Mouse (Mus musculus) bone marrow, adult 2 months (tissue): ENCODE data around the gene Cpne5. TPM values are rescaled to one million over a fixed set of nuclear protein-coding genes. Genes with fewer than 3 reads are reported as not detected.
"Not testable (repeated sequence)": the region's sequence is repeated elsewhere in the genome, so short reads cannot be mapped to it uniquely, and the experiment has no call there.

ENCODE experiments used
- H3K27ac ChIP-seq: fragments of 200-500 bp; 2 replicates; pipeline ENCODE4 v1.5.1; 2012; ENCODE audit warnings: low read depth, mild to moderate bottlenecking, control low read depth, inconsistent platforms, low read length; ENCODE audit not compliant: control insufficient read depth, poor library complexity, insufficient read depth
- H3K4me1 ChIP-seq: fragments of 200-500 bp; 2 replicates; pipeline ENCODE4 v1.6.1; 2011; ENCODE audit warnings: low read length; ENCODE audit not compliant: control insufficient read depth, insufficient read depth
- H3K4me3 ChIP-seq: fragments of 200-500 bp; replicated peaks from 2 replicates; pipeline ENCODE3; 2011; ENCODE audit warnings: mild to moderate bottlenecking, low read depth, low read length, control low read depth; ENCODE audit not compliant: control insufficient read depth
- CTCF ChIP-seq: fragments of 200-500 bp; IDR thresholded peaks from 2 replicates; pipeline ENCODE4 v1.5.1; 2011; ENCODE audit warnings: low read length, control low read depth; ENCODE audit not compliant: control insufficient read depth, insufficient read depth
- POLR2A ChIP-seq: fragments of 200-500 bp; IDR thresholded peaks from 2 replicates; pipeline ENCODE4 v1.6.1; 2011; ENCODE audit warnings: low read depth, mild to moderate bottlenecking, control low read depth, low read length, borderline replicate concordance; ENCODE audit not compliant: control insufficient read depth
- WGBS: fragments of 180-500 bp; shearing (Covaris S2); methylation state at CpG from one replicate; pipeline ENCODE4 v1.1.7; 2018; 5-methylcytosine and 5-hydroxymethylcytosine counted together
- polyA plus RNA-seq: library from polyadenylated mRNA; stranded (reverse); fragments of >200 nt; gene quantifications from 2 replicates; pipeline ENCODE4 v1.2.4, GENCODE M21; 2011; ENCODE audit warnings: low replicate concordance; ENCODE audit not compliant: missing spikeins, insufficient read depth, insufficient read length

The Cpne5 gene
- polyA plus RNA-seq, 1 experiment: 0.50 TPM

DNA sequence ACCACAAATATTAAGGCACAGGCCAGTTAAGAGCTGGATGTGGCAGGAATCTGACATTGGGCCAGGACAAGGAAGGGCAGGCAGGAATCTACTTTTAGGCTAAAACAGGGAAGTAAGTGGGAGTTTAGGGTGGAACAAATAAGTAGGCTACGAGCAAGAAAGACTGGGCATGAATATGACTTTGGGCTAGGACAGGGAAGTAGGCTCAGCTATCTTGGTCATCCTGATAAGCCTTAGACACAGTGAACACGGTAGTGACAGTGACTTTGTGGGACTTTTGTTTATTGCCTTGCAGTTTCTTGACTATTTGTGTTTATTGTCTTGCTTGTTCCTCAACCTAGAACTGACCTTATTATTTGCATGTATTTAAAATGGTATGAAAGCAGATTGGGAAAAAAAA lies 15.3 kb upstream of the Cpne5 start:
- H3K27ac ChIP-seq: no peak overlapping the region
- 60% methylated on average over 2 of the region's 2 CpGs for WGBS
- peaks cover 2% of the 10 kb centered on the region; the same call in 1 of the 2 replicates for H3K4me1 ChIP-seq
- no peak for TF ChIP-seq POLR2A
- TF ChIP-seq CTCF: no peak
- H3K4me3 ChIP-seq: no peak overlapping the region

DNA sequence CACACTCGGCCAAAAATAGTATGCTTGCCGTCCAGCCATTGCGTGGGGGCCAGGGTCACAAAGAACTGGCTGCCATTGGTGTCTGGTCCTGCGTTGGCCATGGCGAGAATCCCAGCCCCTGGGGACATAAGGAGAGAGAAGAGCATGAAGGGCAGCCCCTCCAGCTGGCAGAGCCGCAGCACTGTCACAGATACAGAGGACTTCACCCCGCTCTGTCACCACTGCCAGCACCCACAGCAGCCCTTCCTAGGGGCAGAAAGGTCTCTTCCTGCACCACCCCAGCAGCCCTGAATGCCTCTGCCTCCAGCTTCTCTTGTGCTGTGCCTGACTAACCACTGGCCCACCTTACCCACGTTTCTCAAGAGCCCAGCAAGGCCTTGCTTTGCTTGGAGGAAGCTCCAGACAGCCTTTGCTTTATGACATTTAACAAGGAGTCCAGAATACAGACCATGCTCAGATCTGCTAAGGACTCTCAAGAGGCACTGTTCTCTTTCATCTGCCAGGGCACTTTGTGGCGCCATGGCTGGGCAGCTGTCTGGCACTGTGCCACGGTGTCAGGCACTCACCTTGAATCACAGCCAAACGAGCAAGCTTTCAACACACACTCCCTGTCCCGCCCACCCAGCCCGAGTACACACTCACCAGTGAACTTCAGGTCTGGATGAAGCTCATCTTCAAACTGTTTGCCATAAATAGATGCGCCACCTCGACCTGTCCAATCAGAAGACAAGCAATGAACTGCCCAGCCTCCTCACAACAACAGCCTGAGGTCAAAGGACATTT lies 13.8 kb upstream of the Cpne5 start:
- no peak overlapping the region for H3K27ac ChIP-seq
- no peak overlapping the region for H3K4me3 ChIP-seq
- no peak for TF ChIP-seq CTCF
- TF ChIP-seq POLR2A: no peak
- 70% methylated on average over 15 of the region's 15 CpGs for WGBS
- H3K4me1 ChIP-seq: no peaks in the 10 kb centered on the region

DNA sequence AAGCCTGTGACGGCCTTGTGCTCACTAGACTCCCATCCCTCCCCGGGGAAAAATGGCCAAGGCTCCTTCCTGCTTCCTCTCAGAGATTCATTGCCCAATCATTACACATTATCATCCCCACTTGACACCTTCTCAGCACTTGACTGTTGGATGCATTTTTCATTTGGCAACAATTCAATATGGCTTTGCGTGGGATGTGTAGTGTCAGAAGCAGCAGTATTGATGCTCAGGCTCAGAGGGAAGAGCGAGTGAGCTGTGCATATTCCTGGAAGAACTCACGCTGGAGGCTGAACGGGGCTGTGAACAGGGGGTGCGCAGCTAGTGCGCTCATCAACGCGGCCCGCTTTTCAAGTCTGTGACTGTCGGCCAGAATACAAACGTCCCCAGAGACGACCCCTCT lies 13.0 kb upstream of the Cpne5 start:
- not testable (repeated sequence) for H3K4me1 ChIP-seq, H3K4me3 ChIP-seq
- 85% methylated on average over 14 of the region's 14 CpGs for WGBS

DNA sequence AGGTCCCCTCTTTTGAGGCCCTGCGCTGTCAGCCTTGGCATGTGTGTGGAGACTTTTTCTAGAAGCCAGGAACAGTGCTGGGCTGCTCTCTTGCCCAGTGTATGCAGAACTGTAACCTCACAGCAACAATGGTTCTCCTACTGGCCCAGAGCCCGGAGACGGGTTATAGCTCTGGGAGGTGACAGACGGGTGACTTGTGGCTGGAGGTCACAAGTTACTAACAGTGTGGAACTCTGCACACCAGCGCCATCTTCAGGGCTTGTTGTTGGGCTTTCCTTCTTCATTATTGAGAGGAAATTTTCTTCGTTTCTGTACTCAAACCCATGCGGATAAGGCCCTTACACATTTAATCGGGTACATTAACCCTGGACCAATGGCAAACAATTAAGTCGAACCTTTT lies 11.5 kb upstream of the Cpne5 start:
- TF ChIP-seq POLR2A: no peak
- peak; percentile 30; the same call in 1 of the 2 replicates for TF ChIP-seq CTCF
- 61% methylated on average over 9 of the region's 9 CpGs for WGBS

More for the DNA sequence above, 13.0 kb upstream of the Cpne5 start:
- not testable (repeated sequence) for H3K27ac ChIP-seq

DNA sequence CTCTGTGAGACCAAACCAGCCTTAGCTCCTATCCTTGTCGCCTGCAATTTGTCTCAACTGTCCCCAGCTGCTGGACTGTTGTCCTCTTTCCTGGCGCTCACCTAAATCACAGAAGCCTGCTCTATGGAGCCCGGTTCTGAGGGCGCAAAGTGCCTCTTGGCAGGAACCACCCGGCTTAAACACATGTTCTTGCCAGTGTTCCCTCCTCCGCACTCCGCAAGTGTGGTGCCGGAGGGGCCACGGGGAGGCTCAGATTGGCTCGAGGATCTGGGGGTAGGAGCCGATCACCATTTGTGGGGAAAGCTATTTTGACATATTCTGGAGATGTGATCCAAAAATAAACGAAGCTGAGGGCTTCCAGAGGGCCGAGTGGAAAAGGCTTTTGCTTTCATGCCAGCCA lies 9.9 kb upstream of the Cpne5 start:
- no peak overlapping the region for H3K4me3 ChIP-seq
- no peak overlapping the region for H3K27ac ChIP-seq
- 87% methylated on average over 13 of the region's 13 CpGs for WGBS
- TF ChIP-seq POLR2A (no peak), CTCF (no peak)
- H3K4me1 ChIP-seq: no peaks in the 10 kb centered on the region

More for the DNA sequence above, 11.5 kb upstream of the Cpne5 start:
- no peak overlapping the region for H3K27ac ChIP-seq
- no peak overlapping the region for H3K4me3 ChIP-seq
- H3K4me1 ChIP-seq: no peaks in the 10 kb centered on the region

DNA sequence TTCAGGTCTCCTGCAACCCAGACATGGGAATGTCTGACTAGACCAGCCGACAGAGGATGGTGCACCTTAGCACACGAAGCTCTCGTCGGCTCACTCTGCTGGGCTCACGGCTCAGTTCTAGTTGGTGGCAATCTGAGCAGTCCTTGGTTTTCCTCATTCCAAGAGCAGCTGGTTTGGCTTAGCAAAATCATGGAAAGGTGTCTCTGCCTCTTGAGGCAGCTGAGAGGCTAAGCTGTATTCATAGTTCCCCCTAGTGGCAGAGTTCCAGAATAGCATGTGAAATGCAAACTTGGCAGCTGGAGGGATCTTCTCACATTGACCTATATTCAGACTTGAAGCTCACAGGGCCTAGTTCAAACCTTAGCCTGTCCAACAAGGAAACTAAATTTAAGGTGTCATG lies 8.6 kb upstream of the Cpne5 start:
- 50% methylated on average over 5 of the region's 5 CpGs for WGBS
- Histone ChIP-seq H3K27ac (no peak overlapping the region), H3K4me1 (no peaks in the 10 kb centered on the region), H3K4me3 (no peak overlapping the region)
- TF ChIP-seq POLR2A (no peak), CTCF (peak; percentile 37; the same call in 1 of the 2 replicates)

DNA sequence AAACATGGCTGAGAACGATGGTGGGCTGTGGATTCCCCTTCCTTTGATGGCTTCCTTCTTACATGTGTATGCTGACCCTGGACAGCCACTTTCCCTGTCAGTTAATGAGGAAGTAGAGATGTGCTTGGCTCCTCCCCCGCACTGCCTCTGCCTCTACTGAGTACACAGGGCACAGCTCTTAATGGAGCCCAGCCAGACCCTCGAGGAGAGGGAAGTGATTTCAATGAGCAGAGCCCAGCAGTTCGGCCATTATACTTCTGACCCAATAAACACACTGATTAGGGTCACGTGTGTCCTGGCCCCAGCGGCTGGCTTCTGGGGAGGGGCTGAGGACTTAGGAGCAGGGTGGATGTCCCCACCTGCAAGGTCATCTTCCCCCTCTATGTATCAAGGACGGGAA lies 7.8 kb upstream of the Cpne5 start:
- TF ChIP-seq CTCF: no peak
- TF ChIP-seq POLR2A: 0 out of 2 replicates have a peak, but pooled peaks have one; percentile 5
- Histone ChIP-seq H3K4me3 (no peak overlapping the region), H3K4me1 (no peaks in the 10 kb centered on the region), H3K27ac (no peak overlapping the region)
- 17% methylated on average over 7 of the region's 7 CpGs for WGBS

DNA sequence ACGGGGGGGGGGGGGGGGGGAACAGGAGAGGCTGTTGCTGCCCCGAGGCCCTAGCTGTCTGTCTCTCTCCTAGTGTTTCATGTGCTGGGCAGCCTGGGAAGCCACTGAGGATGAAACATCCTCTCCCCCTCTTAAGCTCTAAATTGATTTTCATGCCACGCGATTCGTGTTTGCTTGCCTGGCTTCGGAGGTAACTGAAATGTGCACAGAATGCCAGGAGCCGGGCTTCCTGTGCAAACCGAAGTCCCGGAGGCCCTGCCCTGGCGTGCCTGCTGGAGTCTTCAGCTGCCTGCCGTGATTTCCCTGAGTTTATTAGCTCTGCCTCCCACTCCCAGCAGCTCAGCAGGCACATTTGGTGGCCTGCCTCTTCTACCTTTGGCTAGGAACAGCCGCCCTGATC lies 6.9 kb upstream of the Cpne5 start:
- 78% methylated on average over 11 of the region's 12 CpGs for WGBS
- no peaks in the 10 kb centered on the region for H3K4me1 ChIP-seq

DNA sequence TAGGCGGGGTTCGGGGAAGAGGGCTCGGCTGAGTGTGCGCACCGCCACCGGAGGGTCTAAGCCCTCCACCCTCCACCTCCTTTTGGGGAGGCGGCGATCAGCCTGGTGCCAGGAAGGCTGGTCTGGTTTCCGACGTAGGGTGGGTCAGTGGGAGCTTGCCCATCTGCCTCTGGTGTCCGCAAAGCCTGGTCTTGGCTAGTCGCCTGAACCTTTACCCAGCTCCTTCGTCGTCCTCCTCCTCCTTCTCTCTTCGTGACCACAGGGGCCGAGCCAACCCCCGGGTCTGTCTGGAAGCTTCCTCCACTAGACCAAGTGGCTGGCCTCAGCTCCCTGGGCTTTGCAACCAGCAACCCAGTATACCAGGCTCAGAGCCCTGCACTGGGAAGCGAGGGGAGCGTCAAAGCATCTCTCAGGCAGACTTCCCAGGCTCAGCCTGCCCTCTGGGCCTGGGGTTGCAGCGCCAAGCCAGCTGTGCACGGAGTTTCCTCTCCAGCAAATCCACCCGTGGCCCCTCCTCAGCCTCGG lies 516 bp upstream of the Cpne5 start:
- H3K4me1 ChIP-seq: no peaks in the 10 kb centered on the region
- no peak for TF ChIP-seq POLR2A
- TF ChIP-seq CTCF: no peak
- no peak overlapping the region for H3K27ac ChIP-seq
- no peak overlapping the region for H3K4me3 ChIP-seq
- WGBS: 1% methylated on average over 23 of the region's 23 CpGs

More for the DNA sequence above, 6.9 kb upstream of the Cpne5 start:
- H3K27ac ChIP-seq: no peak overlapping the region
- TF ChIP-seq POLR2A (no peak), CTCF (no peak)
- no peak overlapping the region for H3K4me3 ChIP-seq
